Mouse (Mus musculus) midbrain, embryonic 15.5 days (tissue): Measurements from ENCODE around the gene Pagr1b. TPM values are rescaled to one million over a fixed set of nuclear protein-coding genes. Genes with fewer than 3 reads are reported as not detected.
A peak's percentile ranks its signal among the peaks of the same experiment; 100 is the strongest.

Experiments
- ATAC-seq: fragments of 200-750 bp; cut with Nextera tagmentation; replicated peaks from 2 replicates; pipeline ENCODE4 v1.8.0; 2017; ENCODE audit warnings: moderate TSS enrichment
- H3K27ac ChIP-seq: fragments of 300-500 bp; sonication (generic); 2 replicates; pipeline ENCODE4 v1.5.1; 2015; ENCODE audit warnings: mild to moderate bottlenecking, inconsistent platforms
- H3K27me3 ChIP-seq: fragments of 300-500 bp; sonication (generic); replicated peaks from 2 replicates; pipeline ENCODE4 v1.6.1; 2015; ENCODE audit warnings: inconsistent platforms
- H3K36me3 ChIP-seq: fragments of 300-500 bp; sonication (generic); replicated peaks from 2 replicates; pipeline ENCODE4 v1.6.1; 2015; ENCODE audit warnings: inconsistent platforms
- H3K4me1 ChIP-seq: fragments of 300-500 bp; sonication (generic); 2 replicates; pipeline ENCODE4 v1.6.1; 2015; ENCODE audit warnings: inconsistent platforms
- H3K4me2 ChIP-seq: fragments of 300-500 bp; sonication (generic); 2 replicates; pipeline ENCODE4 v1.6.1; 2015; ENCODE audit warnings: inconsistent platforms, mild to moderate bottlenecking, moderate library complexity
- H3K4me3 ChIP-seq: fragments of 300-500 bp; sonication (generic); 2 replicates; pipeline ENCODE4 v1.5.1; 2015; ENCODE audit warnings: mild to moderate bottlenecking, inconsistent platforms
- H3K9ac ChIP-seq: fragments of 300-500 bp; sonication (generic); 2 replicates; pipeline ENCODE4 v1.6.1; 2015; ENCODE audit warnings: mild to moderate bottlenecking, inconsistent platforms
- H3K9me3 ChIP-seq: fragments of 300-500 bp; sonication (generic); 2 replicates; pipeline ENCODE4 v1.6.1; 2016; ENCODE audit warnings: inconsistent platforms
- WGBS: fragments of 180-500 bp; shearing (Covaris S2); methylation state at CpG from one replicate; pipeline ENCODE4 v1.1.7; 2015; ENCODE audit warnings: mixed read lengths; 5-methylcytosine and 5-hydroxymethylcytosine counted together
- polyA plus RNA-seq: library from polyadenylated mRNA; unstranded; fragments of >200 nt; fragmentation: Nextera tagmentation; extraction: Ambion mirVana; gene quantifications from 2 replicates; pipeline ENCODE4 v1.2.1, GENCODE M21; 2015

Gene Pagr1b
- 1.0 TPM in 1 of 2 replicates, not detected in the other for polyA plus RNA-seq

- H3K27ac ChIP-seq = peak within 1 kb of the TSS; percentile 94
- peaks cover 68% of the 10 kb centered on the region for H3K4me1 ChIP-seq
- no peak for ATAC-seq
- peaks cover 12% of the 10 kb centered on the region; the same call in 1 of the 2 replicates for H3K36me3 ChIP-seq
- H3K9ac ChIP-seq = peak within 1 kb of the TSS; percentile 91
- no peaks in the 10 kb centered on the region for H3K9me3 ChIP-seq
- peak within 1 kb of the TSS; percentile 90 for H3K4me2 ChIP-seq
- H3K4me3 ChIP-seq = peak within 1 kb of the TSS; percentile 69
- no peaks in the 10 kb centered on the region for H3K27me3 ChIP-seq
Observed at GRCm38 (mm10) chr7:127016481-127016485, at the start of gene Pagr1b. Gene Pagr1b, minus strand, starts transcription at chr7:127016484.

- WGBS = 88% methylated on average over 6 of the region's 6 CpGs
- Histone ChIP-seq H3K27ac (no peak overlapping the region), H3K4me3 (no peak overlapping the region), H3K4me2 (no peak overlapping the region), H3K36me3 (no peaks in the 10 kb centered on the region), H3K9me3 (no peaks in the 10 kb centered on the region), H3K27me3 (no peaks in the 10 kb centered on the region), H3K4me1 (no peaks in the 10 kb centered on the region), H3K9ac (no peak overlapping the region)
- ATAC-seq = no peak
Observed at GRCm38 (mm10) chr7:127065538-127065937, 49.3 kb upstream of the Pagr1b start.

DNA sequence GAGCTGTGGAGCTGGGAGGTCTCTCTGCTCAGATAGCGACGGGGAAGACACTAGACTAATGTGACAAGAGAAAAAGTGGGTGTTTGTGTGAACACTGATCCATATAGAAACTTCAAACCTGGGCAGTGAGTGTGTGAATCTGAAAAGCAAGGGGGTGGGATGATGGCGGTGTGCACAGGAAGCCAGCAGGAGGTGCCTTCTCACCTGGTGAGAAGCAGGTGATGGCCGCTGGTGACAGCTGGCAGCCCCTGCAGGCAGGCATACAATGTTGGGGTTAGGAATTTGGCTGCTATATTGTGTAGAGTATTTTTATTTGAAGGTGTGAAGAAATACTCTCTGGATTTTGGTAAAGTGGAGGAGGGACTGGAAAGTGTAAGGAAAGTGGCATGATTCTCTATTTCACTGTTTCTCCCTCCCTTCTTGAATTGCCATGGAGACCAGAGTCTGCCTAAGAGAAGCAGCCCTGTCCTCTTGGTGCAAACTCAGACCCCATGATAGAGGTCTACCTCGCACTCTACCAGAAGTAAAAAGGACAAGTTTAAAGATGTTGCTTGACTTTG, 38.8 kb upstream of the Pagr1b start:
- Histone ChIP-seq H3K4me3 (no peak overlapping the region), H3K36me3 (no peaks in the 10 kb centered on the region), H3K4me1 (no peaks in the 10 kb centered on the region), H3K27ac (no peak overlapping the region), H3K4me2 (no peak overlapping the region), H3K9me3 (no peaks in the 10 kb centered on the region), H3K27me3 (no peaks in the 10 kb centered on the region), H3K9ac (no peak overlapping the region)
- WGBS = 75% methylated on average over 5 of the region's 5 CpGs
- ATAC-seq = no peak

GRCm38 (mm10) chr7:127041851-127042672, 25.8 kb upstream of the Pagr1b start, which contains the start of gene Kif22:
Gene Kif22, minus strand, starts transcription at chr7:127042471.
- Histone ChIP-seq H3K9me3 (no peaks in the 10 kb centered on the region), H3K4me3 (peak within 1 kb of the TSS; percentile 64), H3K9ac (peak within 1 kb of the TSS; percentile 60; the same call in 1 of the 2 replicates), H3K4me1 (peaks cover 11% of the 10 kb centered on the region), H3K36me3 (no peaks in the 10 kb centered on the region), H3K27ac (peak within 1 kb of the TSS; percentile 65), H3K4me2 (peak within 1 kb of the TSS; percentile 95), H3K27me3 (no peaks in the 10 kb centered on the region)
- WGBS = under 1% methylated on average over 53 of the region's 53 CpGs
- ATAC-seq = peak; percentile 78

GRCm38 (mm10) chr7:127031244-127031643, 15.0 kb upstream of the Pagr1b start:
- no peak overlapping the region for H3K4me3 ChIP-seq
- ATAC-seq = no peak
- 96% methylated on average over 1 of the region's 1 CpGs for WGBS

DNA sequence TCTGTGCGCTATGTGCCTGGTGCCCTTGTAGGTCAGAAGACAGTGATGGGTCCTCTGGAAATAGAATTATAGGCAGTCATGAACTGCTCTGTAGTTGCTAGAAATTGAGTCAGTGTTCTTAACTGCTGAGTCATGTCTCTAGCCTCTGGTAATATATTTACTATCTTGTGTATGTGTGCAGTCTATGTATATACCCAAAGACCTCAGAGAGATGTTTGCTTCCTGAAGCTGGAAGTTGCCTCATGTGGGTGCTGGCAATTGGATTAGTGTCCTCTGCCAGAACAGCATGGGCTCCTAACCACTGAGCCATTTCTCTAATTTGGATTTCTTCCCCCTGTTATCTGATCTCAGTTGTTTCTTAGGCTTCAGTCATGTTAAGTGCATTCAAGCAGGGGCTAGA, 13.9 kb upstream of the Pagr1b start:
- Histone ChIP-seq H3K36me3 (no peaks in the 10 kb centered on the region), H3K9ac (no peak overlapping the region), H3K4me3 (no peak overlapping the region), H3K4me2 (no peak overlapping the region), H3K27ac (no peak overlapping the region), H3K27me3 (no peaks in the 10 kb centered on the region), H3K9me3 (no peaks in the 10 kb centered on the region), H3K4me1 (peaks cover 10% of the 10 kb centered on the region)
- ATAC-seq = no peak
- 98% methylated on average over 1 of the region's 1 CpGs for WGBS

More at GRCm38 (mm10) chr7:127031244-127031643, 15.0 kb upstream of the Pagr1b start:
- H3K27me3 ChIP-seq = no peaks in the 10 kb centered on the region
- no peak overlapping the region for H3K4me2 ChIP-seq
- peaks cover 10% of the 10 kb centered on the region for H3K4me1 ChIP-seq
- no peak overlapping the region for H3K27ac ChIP-seq
- H3K9ac ChIP-seq = no peak overlapping the region
- no peaks in the 10 kb centered on the region for H3K9me3 ChIP-seq
- no peaks in the 10 kb centered on the region for H3K36me3 ChIP-seq

DNA sequence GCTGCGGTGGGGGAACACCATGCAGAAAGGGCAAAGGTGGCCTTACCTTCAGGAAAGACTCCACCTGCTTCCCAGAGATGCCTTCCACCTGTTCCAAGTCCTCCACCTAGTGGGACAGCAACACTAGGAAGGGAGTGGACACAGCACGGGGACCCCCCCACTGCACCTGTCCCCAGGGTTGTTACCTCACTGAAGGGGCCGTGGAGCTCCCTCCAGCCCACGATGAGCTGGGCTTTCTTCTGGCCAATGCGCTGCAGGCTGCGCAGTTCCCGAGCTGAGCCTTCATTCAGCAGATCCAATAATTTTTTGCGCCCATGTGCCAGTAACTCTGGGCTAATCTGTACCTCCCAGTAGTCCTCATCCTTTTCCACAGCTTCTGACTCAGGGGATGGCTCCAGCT, 11.6 kb upstream of the Pagr1b start:
- ATAC-seq = peak; percentile 28; the same call in 1 of the 2 replicates
- Histone ChIP-seq H3K9ac (peak overlapping the region; percentile 44), H3K36me3 (no peaks in the 10 kb centered on the region; the same call in 1 of the 2 replicates), H3K9me3 (no peaks in the 10 kb centered on the region), H3K4me2 (peak overlapping the region; percentile 87), H3K4me1 (peaks cover 33% of the 10 kb centered on the region), H3K4me3 (peak overlapping the region; percentile 81), H3K27ac (peak overlapping the region; percentile 99), H3K27me3 (no peaks in the 10 kb centered on the region)
- WGBS = 63% methylated on average over 8 of the region's 8 CpGs

- Histone ChIP-seq H3K4me2 (peak within 1 kb of the TSS; percentile 87), H3K27me3 (no peaks in the 10 kb centered on the region), H3K9me3 (no peaks in the 10 kb centered on the region), H3K4me1 (peaks cover 40% of the 10 kb centered on the region), H3K9ac (peak within 1 kb of the TSS; percentile 95), H3K36me3 (peaks cover 5% of the 10 kb centered on the region), H3K27ac (peak within 1 kb of the TSS; percentile 99), H3K4me3 (peak within 1 kb of the TSS; percentile 81)
- WGBS = under 1% methylated on average over 52 of the region's 63 CpGs
- ATAC-seq = peak; percentile 90
Observed at GRCm38 (mm10) chr7:127026984-127027726, 10.9 kb upstream of the Pagr1b start, which contains the start of gene Maz. Gene Maz, minus strand, starts transcription at chr7:127027037.

DNA sequence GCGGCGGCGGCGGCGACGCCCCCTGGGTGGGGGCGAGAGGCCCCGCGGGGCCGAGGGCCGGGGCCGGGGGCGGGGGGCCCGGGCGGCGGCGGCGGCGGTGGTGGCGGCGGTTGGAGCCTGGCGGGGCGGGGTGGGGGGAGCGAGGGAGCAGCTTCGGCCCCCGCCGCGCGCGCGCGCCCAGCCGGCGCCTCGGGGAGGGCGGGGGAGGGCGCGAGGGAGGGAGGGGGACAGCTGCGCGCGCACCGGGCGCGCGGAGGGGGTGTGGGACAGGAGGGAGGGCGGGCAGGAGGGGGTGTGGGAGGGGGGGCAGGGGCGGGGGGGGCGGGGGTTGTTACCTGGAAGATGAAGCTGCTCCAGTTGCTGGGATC, 10.3 kb upstream of the Pagr1b start:
- peak overlapping the region; percentile 99 for H3K27ac ChIP-seq
- peaks cover 46% of the 10 kb centered on the region for H3K4me1 ChIP-seq
- peak overlapping the region; percentile 81 for H3K4me3 ChIP-seq
- no peaks in the 10 kb centered on the region for H3K9me3 ChIP-seq
- H3K27me3 ChIP-seq = no peaks in the 10 kb centered on the region
- H3K4me2 ChIP-seq = peak overlapping the region; percentile 87
- H3K9ac ChIP-seq = peak overlapping the region; percentile 95
- ATAC-seq = no peak
- WGBS = 0% methylated on average over 1 of the region's 48 CpGs
- H3K36me3 ChIP-seq = peaks cover 6% of the 10 kb centered on the region

GRCm38 (mm10) chr7:127026161-127026600, 9.9 kb upstream of the Pagr1b start:
- peak overlapping the region; percentile 95 for H3K9ac ChIP-seq
- H3K4me1 ChIP-seq = peaks cover 50% of the 10 kb centered on the region
- H3K4me3 ChIP-seq = peak overlapping the region; percentile 81
- no peak; the same call in 1 of the 2 replicates for ATAC-seq
- H3K9me3 ChIP-seq = no peaks in the 10 kb centered on the region
- H3K27me3 ChIP-seq = no peaks in the 10 kb centered on the region
- H3K27ac ChIP-seq = peak overlapping the region; percentile 99
- H3K36me3 ChIP-seq = peaks cover 6% of the 10 kb centered on the region
- 1% methylated on average over 32 of the region's 48 CpGs for WGBS
- H3K4me2 ChIP-seq = peak overlapping the region; percentile 87

DNA sequence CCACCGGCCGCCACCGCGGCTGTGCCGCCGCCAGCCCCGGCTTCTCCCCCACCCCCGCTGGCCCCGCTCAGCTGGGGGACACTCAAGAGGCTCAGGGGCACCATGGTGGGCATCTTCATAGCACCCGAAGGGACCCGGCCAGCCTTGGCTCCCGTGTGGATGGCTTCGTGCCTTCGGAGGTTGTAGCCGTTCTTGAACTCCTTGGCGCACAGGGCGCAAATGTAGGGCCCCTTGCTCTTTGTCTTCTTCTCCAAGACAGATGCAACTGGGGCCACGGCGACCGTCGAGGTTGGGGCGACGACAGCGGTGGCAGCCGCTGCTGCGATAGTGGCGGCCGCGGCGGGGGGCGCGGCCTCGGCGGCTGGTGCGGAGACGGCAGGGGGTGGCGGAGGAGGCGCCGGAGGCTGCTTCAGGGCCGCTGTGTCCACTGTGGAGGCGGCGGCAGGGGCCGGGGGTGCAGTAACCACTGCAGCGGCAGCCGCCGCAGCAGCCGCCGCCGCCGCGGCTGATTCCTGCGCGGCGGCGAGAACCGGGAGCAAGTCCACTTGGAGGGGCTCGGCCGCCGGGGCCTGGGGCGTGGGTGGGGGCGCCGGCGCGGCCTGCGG, 9.4 kb upstream of the Pagr1b start:
- H3K27me3 ChIP-seq = no peaks in the 10 kb centered on the region
- 1% methylated on average over 52 of the region's 65 CpGs for WGBS
- no peak for ATAC-seq
- H3K4me1 ChIP-seq = peaks cover 55% of the 10 kb centered on the region
- peak overlapping the region; percentile 95 for H3K9ac ChIP-seq
- H3K9me3 ChIP-seq = no peaks in the 10 kb centered on the region
- peak overlapping the region; percentile 99 for H3K27ac ChIP-seq
- peak overlapping the region; percentile 81 for H3K4me3 ChIP-seq
- H3K36me3 ChIP-seq = peaks cover 6% of the 10 kb centered on the region
- peak overlapping the region; percentile 87 for H3K4me2 ChIP-seq
